Mouse (Mus musculus): ENCODE measurements around the gene Eml3. TPM values are rescaled to one million over a fixed set of nuclear protein-coding genes. Genes with fewer than 3 reads are reported as not detected.
"Not testable (repeated sequence)": the region's sequence is repeated elsewhere in the genome, so short reads cannot be mapped to it uniquely, and the experiment has no call there.

Gene Eml3
- polyA plus RNA-seq, 1 experiment, result 4.9 TPM

DNA sequence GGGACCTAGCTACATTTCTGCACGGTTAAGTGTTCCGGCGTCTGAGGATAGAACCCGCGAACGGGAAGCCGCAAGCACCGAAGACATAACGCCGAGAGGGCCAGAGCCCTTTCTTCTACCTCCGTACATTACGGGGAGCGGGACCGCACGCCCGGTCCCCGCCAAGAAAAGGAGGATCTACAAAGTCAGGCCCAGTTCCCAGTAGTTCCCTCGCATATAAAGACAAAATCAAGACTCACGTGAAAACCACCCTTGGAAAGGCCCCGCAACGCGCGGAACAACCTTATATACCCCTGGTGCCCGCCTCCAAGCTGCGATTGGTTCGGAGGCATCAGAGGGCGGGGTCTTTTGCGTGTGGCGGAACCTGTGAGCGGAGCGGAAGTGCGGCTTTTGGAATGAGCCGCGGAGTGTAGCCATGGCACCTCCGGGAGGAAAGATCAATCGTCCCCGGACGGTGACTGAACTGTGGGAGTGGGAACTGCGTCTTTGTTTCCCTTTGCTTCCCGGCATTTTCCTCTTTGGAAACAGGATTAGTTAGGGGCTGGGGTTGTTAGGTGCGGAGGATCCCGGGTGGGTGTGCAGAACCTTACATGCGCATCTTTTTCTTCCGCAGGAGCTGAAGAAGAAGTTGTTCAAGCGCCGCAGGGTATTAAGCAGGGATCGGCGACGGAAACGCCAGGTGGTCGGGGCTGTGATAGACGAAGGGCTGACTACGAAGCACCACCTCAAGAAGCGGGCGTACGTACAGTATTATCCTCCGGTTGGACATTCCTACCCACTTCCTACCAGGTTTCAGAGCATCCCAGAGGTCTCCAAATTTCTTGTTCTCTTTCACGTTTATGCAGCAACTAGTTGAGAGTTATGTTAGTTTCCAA, 40.6 kb upstream of the Eml3 start, which contains the start of the genes 1810009A15Rik and Gm49416:
Gene 1810009A15Rik, plus strand, starts transcription at position 343 of the 875 bp plus-strand sequence.
Gene Gm49416, plus strand, starts transcription at position 416 of the 875 bp plus-strand sequence.
- peak within 1 kb of the TSS; percentile 90 for H3K27ac ChIP-seq (ENCODE audit: control insufficient read depth, insufficient read depth, low read depth, low read length)
- TF ChIP-seq POLR2A (IDR thresholded peaks at IDR 0.05; ENCODE audit: control insufficient read depth, low read depth, low read length) (peak; percentile 94), CTCF (IDR thresholded peaks at IDR 0.05; ENCODE audit: control insufficient read depth, insufficient read depth, insufficient replicate concordance, low read depth, low read length) (no peak)
- H3K4me3 ChIP-seq (ENCODE audit: control insufficient read depth, low read depth, low read length), result peak within 1 kb of the TSS; percentile 98
- no peaks in the 10 kb centered on the region for H3K36me3 ChIP-seq (ENCODE audit: control insufficient read depth, insufficient read depth, low read length)
- no peaks in the 10 kb centered on the region for H3K27me3 ChIP-seq (ENCODE audit: control insufficient read depth, insufficient read depth, low read length)
- H3K4me1 ChIP-seq (ENCODE audit: control insufficient read depth, insufficient read depth, low read length), result peaks cover 9% of the 10 kb centered on the region

DNA sequence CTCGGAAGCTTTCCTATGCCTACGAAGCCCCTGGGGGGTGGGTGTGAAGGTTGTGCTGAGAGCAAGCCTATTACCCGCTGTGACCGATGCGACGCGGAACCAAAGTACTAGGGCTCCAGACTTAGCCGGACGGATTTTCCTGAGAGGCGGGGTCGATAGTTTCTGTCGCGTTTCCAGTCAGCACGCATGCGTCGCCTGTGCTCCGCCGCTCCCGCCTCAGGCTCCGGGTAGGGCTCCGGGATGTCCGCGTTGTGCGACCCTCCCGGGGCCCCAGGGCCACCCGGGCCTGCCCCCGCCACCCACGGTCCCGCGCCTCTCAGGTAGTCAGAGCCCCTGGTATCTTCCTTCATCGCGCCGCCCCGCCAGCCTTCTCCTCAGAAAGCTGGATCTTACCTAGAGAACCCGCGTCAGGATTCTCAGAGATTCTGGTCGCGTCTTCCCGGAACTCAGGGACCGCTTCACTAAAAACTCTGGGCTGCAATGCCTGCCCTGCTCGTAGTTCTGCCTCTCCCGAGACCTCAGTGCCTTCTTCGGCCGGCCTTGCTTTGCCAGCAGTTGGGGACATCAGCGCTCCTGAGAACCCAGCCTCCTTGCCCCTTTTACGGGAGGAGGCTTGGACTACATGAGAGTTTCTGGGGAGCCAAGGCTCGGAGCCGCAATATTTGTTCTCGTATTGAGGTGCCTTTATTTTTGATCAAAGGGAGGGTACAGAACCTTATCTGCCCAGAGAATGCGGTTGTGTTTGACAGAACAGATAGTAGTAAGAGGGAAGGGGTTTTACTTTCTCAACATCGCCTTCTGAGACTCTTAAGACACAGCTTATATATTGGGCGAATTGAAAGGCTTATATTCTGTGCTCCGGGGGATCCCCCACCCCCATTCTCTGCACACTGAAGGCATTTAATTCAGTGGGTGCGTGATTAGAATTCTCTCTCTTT, 36.3 kb upstream of the Eml3 start, which contains the start of gene Ints5:
Gene Ints5, plus strand, starts transcription at position 177 of the 938 bp plus-strand sequence.
- TF ChIP-seq CTCF (IDR thresholded peaks at IDR 0.05; ENCODE audit: control insufficient read depth, insufficient read depth, insufficient replicate concordance, low read depth, low read length) (no peak), POLR2A (IDR thresholded peaks at IDR 0.05; ENCODE audit: control insufficient read depth, low read depth, low read length) (peak; percentile 92)
- Histone ChIP-seq H3K4me1 (ENCODE audit: control insufficient read depth, insufficient read depth, low read length) (peaks cover 16% of the 10 kb centered on the region), H3K27me3 (ENCODE audit: control insufficient read depth, insufficient read depth, low read length) (no peaks in the 10 kb centered on the region), H3K36me3 (ENCODE audit: control insufficient read depth, insufficient read depth, low read length) (no peaks in the 10 kb centered on the region), H3K27ac (ENCODE audit: control insufficient read depth, insufficient read depth, low read depth, low read length) (peak within 1 kb of the TSS; percentile 73), H3K4me3 (ENCODE audit: control insufficient read depth, low read depth, low read length) (peak within 1 kb of the TSS; percentile 76)

DNA sequence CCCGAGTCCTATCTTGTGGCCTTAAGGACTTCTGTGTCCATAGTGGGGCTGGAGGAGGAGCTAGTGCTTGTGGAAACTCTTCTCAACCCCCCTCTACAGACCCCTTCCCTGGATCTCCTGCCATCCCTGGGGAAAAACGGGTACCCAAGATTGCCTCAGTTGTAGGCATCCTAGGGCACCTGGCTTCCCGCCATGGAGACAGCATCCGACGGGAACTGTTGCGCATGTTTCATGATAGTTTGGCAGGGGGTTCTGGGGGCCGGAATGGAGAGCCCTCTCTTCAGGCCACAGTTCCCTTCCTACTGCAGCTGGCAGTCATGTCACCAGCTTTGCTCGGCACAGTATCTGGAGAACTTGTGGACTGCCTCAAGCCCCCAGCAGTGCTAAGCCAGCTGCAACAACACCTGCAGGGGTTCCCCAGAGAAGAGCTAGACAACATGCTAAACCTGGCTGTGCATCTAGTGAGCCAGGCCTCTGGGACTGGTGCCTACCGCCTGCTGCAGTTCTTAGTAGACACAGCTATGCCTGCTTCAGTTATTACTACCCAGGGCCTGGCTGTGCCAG, 33.9 kb upstream of the Eml3 start:
- Histone ChIP-seq H3K4me3 (ENCODE audit: control insufficient read depth, low read depth, low read length) (no peak overlapping the region), H3K36me3 (ENCODE audit: control insufficient read depth, insufficient read depth, low read length) (no peaks in the 10 kb centered on the region), H3K4me1 (ENCODE audit: control insufficient read depth, insufficient read depth, low read length) (peaks cover 16% of the 10 kb centered on the region), H3K27ac (ENCODE audit: control insufficient read depth, insufficient read depth, low read depth, low read length) (no peak overlapping the region), H3K27me3 (ENCODE audit: control insufficient read depth, insufficient read depth, low read length) (no peaks in the 10 kb centered on the region)
- TF ChIP-seq CTCF (IDR thresholded peaks at IDR 0.05; ENCODE audit: control insufficient read depth, insufficient read depth, insufficient replicate concordance, low read depth, low read length), result no peak
- TF ChIP-seq POLR2A (IDR thresholded peaks at IDR 0.05; ENCODE audit: control insufficient read depth, low read depth, low read length), result no peak

DNA sequence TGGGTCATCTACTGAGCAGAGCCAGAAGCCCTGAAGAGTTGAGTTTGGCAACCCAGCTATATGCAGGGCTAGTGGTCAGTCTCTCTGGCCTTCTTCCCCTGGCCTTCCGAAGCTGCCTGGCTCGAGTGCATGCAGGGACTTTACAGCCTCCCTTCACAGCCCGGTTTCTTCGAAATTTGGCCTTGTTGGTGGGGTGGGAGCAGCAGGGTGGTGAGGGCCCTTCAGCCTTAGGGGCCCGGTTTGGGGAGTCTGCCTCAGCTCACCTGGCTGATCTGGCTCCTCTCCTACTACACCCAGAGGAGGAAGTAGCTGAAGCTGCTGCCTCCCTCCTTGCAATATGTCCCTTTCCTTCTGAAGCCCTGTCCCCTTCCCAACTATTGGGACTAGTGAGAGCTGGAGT, 33.1 kb upstream of the Eml3 start:
- H3K27me3 ChIP-seq (ENCODE audit: control insufficient read depth, insufficient read depth, low read length); H3K36me3 ChIP-seq (ENCODE audit: control insufficient read depth, insufficient read depth, low read length); H3K27ac ChIP-seq (ENCODE audit: control insufficient read depth, insufficient read depth, low read depth, low read length): not testable (repeated sequence)
- peaks cover 16% of the 10 kb centered on the region for H3K4me1 ChIP-seq (ENCODE audit: control insufficient read depth, insufficient read depth, low read length)
- H3K4me3 ChIP-seq (ENCODE audit: control insufficient read depth, low read depth, low read length), result peak overlapping the region; percentile 92; the same call in 1 of the 2 replicates

DNA sequence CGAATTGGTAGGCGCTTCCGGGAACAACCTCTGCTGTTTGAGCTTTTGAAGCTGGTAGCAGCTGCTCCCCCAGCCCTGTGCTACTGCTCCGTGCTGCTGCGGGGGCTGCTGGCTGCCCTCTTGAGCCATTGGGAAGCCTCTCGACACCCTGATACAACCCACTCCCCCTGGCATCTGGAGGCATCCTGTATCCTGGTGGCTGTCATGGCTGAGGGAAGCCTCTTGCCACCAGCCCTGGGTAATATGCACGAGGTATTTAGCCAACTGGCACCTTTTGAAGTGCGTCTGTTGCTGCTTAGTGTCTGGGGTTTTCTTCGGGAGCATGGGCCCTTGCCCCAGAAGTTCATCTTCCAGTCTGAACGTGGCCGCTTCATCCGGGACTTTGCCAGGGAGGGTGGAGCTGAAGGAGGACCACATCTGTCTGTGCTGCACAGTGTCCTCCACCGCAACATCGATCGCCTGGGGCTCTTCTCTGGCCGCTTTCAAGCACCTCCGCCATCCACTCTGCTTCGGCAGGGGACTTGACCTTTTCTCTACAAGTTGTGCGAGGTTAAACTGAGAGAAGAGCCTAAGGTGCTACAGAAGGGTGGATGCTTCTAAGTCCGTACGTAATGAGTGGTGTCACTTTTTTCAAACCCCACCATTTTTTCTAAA, 32.0 kb upstream of the Eml3 start:
- Histone ChIP-seq H3K4me3 (ENCODE audit: control insufficient read depth, low read depth, low read length) (peak overlapping the region; percentile 92), H3K27ac (ENCODE audit: control insufficient read depth, insufficient read depth, low read depth, low read length) (peak overlapping the region; percentile 78), H3K4me1 (ENCODE audit: control insufficient read depth, insufficient read depth, low read length) (peaks cover 16% of the 10 kb centered on the region)
- not testable (repeated sequence) for H3K27me3 ChIP-seq (ENCODE audit: control insufficient read depth, insufficient read depth, low read length); H3K36me3 ChIP-seq (ENCODE audit: control insufficient read depth, insufficient read depth, low read length)

DNA sequence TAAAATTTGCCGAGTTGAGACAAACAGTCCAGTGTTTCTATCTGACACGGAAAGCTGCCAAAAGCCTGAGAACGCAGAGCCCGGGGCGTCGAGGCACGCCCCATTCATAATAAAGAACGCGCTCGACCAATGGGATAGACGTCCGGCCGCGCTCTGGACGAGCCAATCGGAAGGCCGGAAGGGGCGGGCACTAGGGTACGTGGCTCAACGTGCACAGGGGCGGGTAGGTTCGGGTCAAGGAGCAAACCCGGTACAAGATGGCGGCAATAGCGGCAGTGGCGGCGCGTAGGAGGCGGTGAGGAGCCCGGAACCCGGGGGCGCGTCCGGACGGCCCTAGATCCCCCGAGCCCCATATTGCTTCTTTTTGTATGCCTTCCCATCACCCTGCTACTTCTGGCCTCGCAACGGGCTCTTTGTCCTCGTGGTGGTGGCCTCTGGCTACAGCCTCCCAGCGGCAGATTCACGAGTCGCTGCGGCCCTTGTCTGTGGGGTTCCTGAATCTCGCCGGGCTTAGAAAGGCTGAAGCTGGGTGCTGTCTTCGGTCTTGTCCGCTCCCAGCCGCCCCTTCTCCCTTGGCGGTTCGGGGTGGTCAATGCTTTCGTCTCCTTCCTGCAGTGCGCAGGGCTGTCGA, 31.4 kb upstream of the Eml3 start, which contains the start of gene Ganab:
Gene Ganab, plus strand, starts transcription at position 207 of the 631 bp plus-strand sequence.
- Histone ChIP-seq H3K36me3 (ENCODE audit: control insufficient read depth, insufficient read depth, low read length) (peaks cover 2% of the 10 kb centered on the region), H3K27me3 (ENCODE audit: control insufficient read depth, insufficient read depth, low read length) (no peaks in the 10 kb centered on the region), H3K4me1 (ENCODE audit: control insufficient read depth, insufficient read depth, low read length) (peaks cover 14% of the 10 kb centered on the region), H3K27ac (ENCODE audit: control insufficient read depth, insufficient read depth, low read depth, low read length) (peak within 1 kb of the TSS; percentile 80), H3K4me3 (ENCODE audit: control insufficient read depth, low read depth, low read length) (peak within 1 kb of the TSS; percentile 92)
- TF ChIP-seq CTCF (IDR thresholded peaks at IDR 0.05; ENCODE audit: control insufficient read depth, insufficient read depth, insufficient replicate concordance, low read depth, low read length), result no peak
- TF ChIP-seq POLR2A (IDR thresholded peaks at IDR 0.05; ENCODE audit: control insufficient read depth, low read depth, low read length), result peak; percentile 93
